Mouse (Mus musculus) heart, postnatal 0 days (tissue): ENCODE data around the gene Uri1. TPM values are rescaled to one million over a fixed set of nuclear protein-coding genes. Genes with fewer than 3 reads are reported as not detected.

Experiments used
- ATAC-seq: fragments of 200-750 bp; cut with Nextera tagmentation; 2 replicates; pipeline ENCODE4 v1.8.0; 2017; ENCODE audit warnings: low read depth, moderate number of reproducible peaks, moderate library complexity; ENCODE audit not compliant: insufficient read depth
- DNase-seq: peaks from one replicate; pipeline ENCODE4 v3.0.0-alpha.2; 2016; ENCODE audit warnings: low spot score
- H3K27ac ChIP-seq: fragments of 300-500 bp; sonication (generic); 2 replicates; pipeline ENCODE4 v1.5.1; 2014; ENCODE audit warnings: low read depth, mild to moderate bottlenecking
- H3K27me3 ChIP-seq: fragments of 300-500 bp; sonication (generic); 2 replicates; pipeline ENCODE4 v1.6.1; 2014; ENCODE audit warnings: low read length, mixed read lengths; ENCODE audit not compliant: control insufficient read depth, insufficient read depth
- H3K36me3 ChIP-seq: fragments of 300-500 bp; sonication (generic); replicated peaks from 2 replicates; pipeline ENCODE4 v1.6.1; 2014; ENCODE audit warnings: low read length, mixed read lengths; ENCODE audit not compliant: control insufficient read depth, insufficient read depth
- H3K4me1 ChIP-seq: fragments of 300-500 bp; sonication (generic); 2 replicates; pipeline ENCODE4 v1.6.1; 2014; ENCODE audit warnings: antibody characterized with exemption; ENCODE audit not compliant: control insufficient read depth, insufficient read depth
- H3K4me2 ChIP-seq: fragments of 300-500 bp; sonication (generic); 2 replicates; pipeline ENCODE4 v1.6.1; 2014; ENCODE audit warnings: low read depth, mild to moderate bottlenecking, low read length, moderate library complexity
- H3K4me3 ChIP-seq: fragments of 300-500 bp; sonication (generic); 2 replicates; pipeline ENCODE4 v1.5.1; 2014; ENCODE audit warnings: low read depth, low read length
- H3K9ac ChIP-seq: fragments of 300-500 bp; sonication (generic); replicated peaks from 2 replicates; pipeline ENCODE4 v1.6.1; 2014; ENCODE audit warnings: low read depth, low read length, mixed read lengths
- H3K9me3 ChIP-seq: fragments of 300-500 bp; sonication (generic); replicated peaks from 2 replicates; pipeline ENCODE4 v1.6.1; 2016; ENCODE audit warnings: low read length; ENCODE audit not compliant: control insufficient read depth
- CTCF ChIP-seq: IDR thresholded peaks from 2 replicates; pipeline ENCODE4 v1.5.1; 2016; ENCODE audit warnings: antibody characterized with exemption, control low read depth, low read depth
- EP300 ChIP-seq: IDR thresholded peaks from 2 replicates; pipeline ENCODE4 v1.6.1; 2016; ENCODE audit warnings: antibody characterized with exemption, low read depth
- WGBS: fragments of 180-500 bp; shearing (Covaris S2); extraction: QIAGEN DNeasy Blood & Tissue Kit; methylation state at CpG from one replicate; pipeline ENCODE4 v1.1.7; 2014; 5-methylcytosine and 5-hydroxymethylcytosine counted together
- polyA plus RNA-seq: library from polyadenylated mRNA; unstranded; fragments of >200 nt; fragmentation: Nextera tagmentation; extraction: Ambion mirVana; gene quantifications from 2 replicates; pipeline ENCODE4 v1.2.1, GENCODE M21; 2015
- total RNA-seq: library from RNA; depleted of rRNA; stranded (reverse); fragments of >200 nt; gene quantifications from 2 replicates; pipeline ENCODE4 v1.2.3, GENCODE M21; 2014; ENCODE audit warnings: low replicate concordance; rRNA removed

Gene Uri1
- total and polyA plus RNA-seq, 2 experiments from 2014 or later: 22.2 to 25.3 TPM

DNA sequence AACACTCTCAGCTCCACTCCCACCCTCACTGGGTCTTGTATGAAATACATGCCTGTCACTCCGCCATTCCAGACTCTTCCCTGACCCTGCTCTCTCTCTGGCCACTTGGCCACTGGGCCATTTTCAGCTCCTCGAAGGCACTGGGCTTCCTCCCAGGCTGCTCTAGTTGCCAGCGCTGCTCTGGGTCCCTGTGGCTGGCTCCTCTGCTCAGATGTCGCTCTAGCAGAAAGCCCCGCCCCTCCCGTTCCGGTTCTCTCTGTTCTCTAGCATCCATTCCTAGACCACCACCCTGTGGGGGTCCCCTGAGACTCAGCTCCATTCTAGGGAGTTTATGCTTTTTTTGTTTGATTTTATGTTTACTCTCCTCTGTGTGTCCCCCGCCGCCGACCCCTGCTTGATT lies 104.4 kb downstream of the Uri1 start:
- no peak for TF ChIP-seq CTCF
- WGBS: 52% methylated on average over 10 of the region's 10 CpGs
- no peak for DNase-seq
- Histone ChIP-seq H3K27ac (no peak overlapping the region), H3K36me3 (no peaks in the 10 kb centered on the region), H3K4me2 (no peak overlapping the region), H3K4me1 (no peaks in the 10 kb centered on the region), H3K27me3 (no peaks in the 10 kb centered on the region), H3K9me3 (0 out of 2 replicates have a peak, but pooled peaks cover 4% of the 10 kb centered on the region), H3K4me3 (no peak overlapping the region), H3K9ac (no peak overlapping the region)
- no peak for ATAC-seq

- no peaks in the 10 kb centered on the region for H3K36me3 ChIP-seq
- no peaks in the 10 kb centered on the region for H3K9me3 ChIP-seq
- no peaks in the 10 kb centered on the region for H3K27me3 ChIP-seq
- no peak overlapping the region for H3K4me2 ChIP-seq
- no peak for DNase-seq
- WGBS: 53% methylated on average over 18 of the region's 18 CpGs
- no peak overlapping the region for H3K4me3 ChIP-seq
- no peak overlapping the region for H3K27ac ChIP-seq
- H3K9ac ChIP-seq: no peak overlapping the region
- ATAC-seq: no peak
- H3K4me1 ChIP-seq: no peaks in the 10 kb centered on the region
- no peak for TF ChIP-seq EP300
- TF ChIP-seq CTCF: no peak
Observed at GRCm38 (mm10) chr7:37916762-37917439, 106.5 kb downstream of the Uri1 start.

DNA sequence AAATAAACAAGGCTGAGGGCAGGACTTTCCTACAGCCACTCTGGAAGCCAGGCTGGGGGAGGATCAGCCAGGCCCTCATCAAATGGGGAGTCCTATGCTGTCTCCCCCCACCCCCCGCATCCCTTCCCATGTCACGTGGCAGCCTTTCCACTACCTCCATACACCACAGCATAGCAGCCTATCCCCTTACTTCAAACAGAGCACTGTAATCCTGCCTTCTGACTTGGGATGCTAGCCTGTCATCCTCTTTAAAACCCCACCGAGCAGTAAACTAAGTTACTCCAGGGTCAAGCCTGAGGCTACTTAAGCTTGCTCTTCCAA lies 111.6 kb downstream of the Uri1 start:
- H3K27me3 ChIP-seq: no peaks in the 10 kb centered on the region
- no peak for ATAC-seq
- 36% methylated on average over 3 of the region's 3 CpGs for WGBS
- H3K4me2 ChIP-seq: no peak overlapping the region
- no peaks in the 10 kb centered on the region for H3K36me3 ChIP-seq
- no peak overlapping the region for H3K9ac ChIP-seq
- 0 out of 2 replicates have a peak, but pooled peaks cover 2% of the 10 kb centered on the region for H3K4me1 ChIP-seq
- no peak overlapping the region for H3K4me3 ChIP-seq
- no peaks in the 10 kb centered on the region for H3K9me3 ChIP-seq
- no peak for DNase-seq
- TF ChIP-seq EP300 (no peak), CTCF (no peak)
- no peak overlapping the region for H3K27ac ChIP-seq

DNA sequence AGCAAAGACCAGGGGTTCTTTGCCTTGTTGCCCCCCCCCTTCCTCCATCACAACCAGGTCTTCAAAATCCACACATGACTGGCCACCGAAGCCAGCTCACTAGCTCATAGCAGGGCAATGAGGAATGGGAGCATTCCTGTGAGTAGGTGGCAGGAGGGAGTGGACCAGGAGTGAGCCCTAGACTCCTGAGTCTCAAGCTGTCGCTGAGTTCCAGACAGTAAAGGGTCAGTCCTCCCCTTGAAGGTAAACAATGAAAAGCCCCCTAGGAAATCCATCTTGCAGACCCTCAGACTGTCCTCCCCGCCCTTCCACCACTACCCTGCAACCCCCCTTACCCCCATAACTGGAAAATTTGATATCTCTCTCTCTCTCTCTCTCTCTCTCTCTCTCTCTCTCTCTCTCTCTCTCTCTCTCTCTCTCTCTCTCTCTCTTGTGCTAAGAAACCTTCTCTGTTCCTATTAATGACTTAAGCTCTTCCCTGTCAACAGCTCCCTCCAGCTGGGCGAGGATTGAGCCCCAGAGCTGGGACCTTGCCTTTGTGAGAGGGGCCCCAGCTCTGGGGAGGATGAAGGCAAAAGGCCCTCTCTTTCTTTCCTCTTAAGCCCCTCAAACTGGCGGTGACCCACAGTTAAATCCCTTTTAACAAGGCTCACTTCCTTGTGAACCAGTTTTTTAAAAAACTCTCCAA lies 112.1 kb downstream of the Uri1 start:
- no peak for TF ChIP-seq CTCF
- TF ChIP-seq EP300: no peak
- Histone ChIP-seq H3K9me3 (no peaks in the 10 kb centered on the region), H3K36me3 (no peaks in the 10 kb centered on the region), H3K4me3 (no peak overlapping the region), H3K9ac (no peak overlapping the region), H3K27ac (no peak overlapping the region), H3K4me1 (0 out of 2 replicates have a peak, but pooled peaks cover 2% of the 10 kb centered on the region), H3K27me3 (no peaks in the 10 kb centered on the region), H3K4me2 (no peak overlapping the region)
- ATAC-seq (no peak), DNase-seq (no peak)
- 41% methylated on average over 5 of the region's 5 CpGs for WGBS

GRCm38 (mm10) chr7:37910161-37910560 lies 113.2 kb downstream of the Uri1 start:
- Histone ChIP-seq H3K4me1 (0 out of 2 replicates have a peak, but pooled peaks cover 2% of the 10 kb centered on the region), H3K27ac (no peak overlapping the region), H3K9me3 (no peaks in the 10 kb centered on the region), H3K4me2 (no peak overlapping the region), H3K4me3 (no peak overlapping the region), H3K9ac (no peak overlapping the region), H3K36me3 (no peaks in the 10 kb centered on the region), H3K27me3 (no peaks in the 10 kb centered on the region)
- ATAC-seq: no peak
- WGBS: 66% methylated on average over 9 of the region's 9 CpGs
- DNase-seq: no peak
- no peak for TF ChIP-seq EP300
- no peak for TF ChIP-seq CTCF

Other genes with a start within 250 kb of the Uri1 start
- gene Zfp536, start 249.9 kb downstream of the Uri1 start, total RNA-seq: 9.7 and 16.4 TPM in 2 replicates
- 3.2 and 3.3 TPM in 2 replicates for gene Zfp536, start 249.9 kb downstream of the Uri1 start, polyA plus RNA-seq
- 5.7 and 16.3 TPM in 2 replicates for gene Ccne1, start 84.0 kb upstream of the Uri1 start, total RNA-seq
- gene Ccne1, start 84.0 kb upstream of the Uri1 start, polyA plus RNA-seq: 9.0 and 9.3 TPM in 2 replicates
- gene 1600014C10Rik, start 159.7 kb upstream of the Uri1 start, total RNA-seq: 15.9 and 17.5 TPM in 2 replicates
- gene 1600014C10Rik, start 159.7 kb upstream of the Uri1 start, polyA plus RNA-seq: 16.5 and 19.1 TPM in 2 replicates
- 6.3 and 17.5 TPM in 2 replicates for gene Plekhf1, start 204.5 kb upstream of the Uri1 start, total RNA-seq
- 6.6 and 8.6 TPM in 2 replicates for gene Plekhf1, start 204.5 kb upstream of the Uri1 start, polyA plus RNA-seq
- gene Pop4, start 247.9 kb upstream of the Uri1 start, total RNA-seq: 27.7 and 29.2 TPM in 2 replicates
- gene Pop4, start 247.9 kb upstream of the Uri1 start, polyA plus RNA-seq: 26.3 TPM in 2 replicates